Mouse (Mus musculus) lung, embryonic 16.5 days (tissue): ENCODE measurements around the gene Slc2a9. TPM values are rescaled to one million over a fixed set of nuclear protein-coding genes. Genes with fewer than 3 reads are reported as not detected.
"Not testable (repeated sequence)": the region's sequence is repeated elsewhere in the genome, so short reads cannot be mapped to it uniquely, and the experiment has no call there.

Source experiments
- ATAC-seq: fragments of 200-750 bp; cut with Nextera tagmentation; 2 replicates; pipeline ENCODE4 v1.8.0; 2017; ENCODE audit warnings: low read depth, mild to moderate bottlenecking, moderate library complexity
- H3K27ac ChIP-seq: fragments of 300-500 bp; sonication (generic); 2 replicates; pipeline ENCODE4 v1.5.1; 2014; ENCODE audit warnings: mild to moderate bottlenecking, control low read depth, low read length
- H3K27me3 ChIP-seq: fragments of 300-500 bp; sonication (generic); 2 replicates; pipeline ENCODE4 v1.6.1; 2014; ENCODE audit warnings: low read depth, low read length, mixed read lengths; ENCODE audit not compliant: control insufficient read depth, insufficient read depth
- H3K36me3 ChIP-seq: fragments of 300-500 bp; sonication (generic); 2 replicates; pipeline ENCODE4 v1.6.1; 2014; ENCODE audit warnings: low read length; ENCODE audit not compliant: control insufficient read depth, insufficient read depth
- H3K4me1 ChIP-seq: fragments of 300-500 bp; sonication (generic); replicated peaks from 2 replicates; pipeline ENCODE4 v1.6.1; 2014; ENCODE audit warnings: low read length, mixed read lengths; ENCODE audit not compliant: control insufficient read depth, insufficient read depth
- H3K4me2 ChIP-seq: fragments of 300-500 bp; sonication (generic); 2 replicates; pipeline ENCODE4 v1.6.1; 2014; ENCODE audit warnings: low read depth, low read length, control low read depth
- H3K4me3 ChIP-seq: fragments of 300-500 bp; sonication (generic); 2 replicates; pipeline ENCODE4 v1.5.1; 2014; ENCODE audit warnings: mild to moderate bottlenecking, low read length, control low read depth
- H3K9ac ChIP-seq: fragments of 300-500 bp; sonication (generic); 2 replicates; pipeline ENCODE4 v1.6.1; 2014; ENCODE audit warnings: low read length, control low read depth
- H3K9me3 ChIP-seq: fragments of 300-500 bp; sonication (generic); 2 replicates; pipeline ENCODE4 v1.6.1; 2016; ENCODE audit warnings: low read length; ENCODE audit not compliant: control insufficient read depth
- WGBS: fragments of 180-500 bp; shearing (Covaris S2); extraction: QIAGEN DNeasy Blood & Tissue Kit; methylation state at CpG from one replicate; pipeline ENCODE4 v1.1.7; 2014; 5-methylcytosine and 5-hydroxymethylcytosine counted together
- polyA plus RNA-seq: library from polyadenylated mRNA; unstranded; fragments of >200 nt; fragmentation: Nextera tagmentation; extraction: Ambion mirVana; gene quantifications from 2 replicates; pipeline ENCODE4 v1.2.1, GENCODE M21; 2015

Gene Slc2a9
- polyA plus RNA-seq, 1 experiment from 2014 or later, result 1.2 TPM

DNA sequence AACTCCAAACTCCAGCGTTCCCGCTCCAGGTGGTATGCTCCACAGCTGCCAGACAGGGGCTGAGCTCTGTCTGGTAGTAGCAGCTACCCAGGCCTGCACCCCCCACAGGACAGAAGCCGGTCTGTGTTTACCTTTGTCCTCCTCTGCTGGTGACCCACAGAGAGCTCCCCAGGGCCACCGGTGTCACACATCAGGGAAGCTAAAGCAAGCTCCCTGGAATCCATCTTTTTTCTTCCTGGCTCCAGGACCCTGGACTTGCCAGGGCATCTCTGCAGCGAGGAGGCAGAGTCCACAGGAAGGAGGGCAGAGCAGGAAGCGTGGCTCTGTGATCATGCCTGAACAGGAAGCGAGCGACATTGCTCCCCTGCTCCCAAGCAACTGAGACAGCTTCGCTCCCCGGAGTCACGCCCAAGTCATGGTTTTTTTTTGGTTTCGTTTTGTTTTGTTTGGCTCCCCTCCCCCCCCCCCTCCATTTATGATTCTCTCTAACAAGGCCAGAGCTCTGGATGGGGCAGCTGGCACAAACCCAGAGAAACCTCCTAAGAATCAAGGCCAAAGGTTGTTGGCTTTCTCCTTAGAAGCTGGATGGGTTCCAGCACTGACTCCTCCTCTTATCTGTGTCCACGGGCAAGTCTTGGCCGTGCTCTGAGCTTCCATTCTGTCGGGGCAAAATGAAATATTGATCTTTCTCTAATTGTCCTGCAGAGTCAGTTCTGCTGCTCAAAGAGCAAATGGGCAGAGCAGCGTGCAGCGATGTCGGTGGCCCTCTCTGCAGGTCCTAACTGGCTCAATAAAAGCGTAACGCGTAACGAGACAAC is 22.8 kb downstream of the Slc2a9 start:
- peak; percentile 88 for ATAC-seq
- H3K9me3 ChIP-seq, result no peaks in the 10 kb centered on the region
- H3K4me2 ChIP-seq, result peak overlapping the region; percentile 68
- H3K27ac ChIP-seq, result peak overlapping the region; percentile 80
- WGBS, result 14% methylated on average over 22 of the region's 22 CpGs
- peaks cover 11% of the 10 kb centered on the region for H3K4me1 ChIP-seq
- H3K9ac ChIP-seq, result peak overlapping the region; percentile 61
- no peaks in the 10 kb centered on the region for H3K36me3 ChIP-seq
- peak overlapping the region; percentile 53 for H3K4me3 ChIP-seq
- H3K27me3 ChIP-seq, result no peaks in the 10 kb centered on the region

DNA sequence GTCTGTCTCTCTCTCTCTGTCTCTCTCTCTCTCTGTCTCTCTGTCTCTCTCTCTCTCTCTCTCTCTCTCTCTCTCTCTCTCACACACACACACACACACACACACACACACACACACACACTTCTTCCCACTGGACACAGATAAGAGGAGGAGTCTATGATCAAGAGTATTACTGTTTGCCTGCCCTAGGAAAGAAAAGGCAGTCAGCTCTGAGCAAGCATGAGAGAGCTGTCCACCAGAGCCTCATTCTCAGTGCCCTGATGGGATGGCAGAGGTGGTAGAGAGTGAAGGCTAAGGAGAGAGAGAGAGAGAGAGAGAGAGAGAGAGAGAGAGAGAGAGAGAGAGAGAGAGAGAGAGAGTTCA is 23.4 kb downstream of the Slc2a9 start:
- ATAC-seq, result peak; percentile 24
- Histone ChIP-seq H3K27ac (peak overlapping the region; percentile 80), H3K4me1 (peaks cover 11% of the 10 kb centered on the region), H3K4me3 (peak overlapping the region; percentile 53), H3K4me2 (peak overlapping the region; percentile 68), H3K9ac (peak overlapping the region; percentile 61)
- H3K9me3 ChIP-seq, H3K27me3 ChIP-seq, H3K36me3 ChIP-seq: not testable (repeated sequence)

DNA sequence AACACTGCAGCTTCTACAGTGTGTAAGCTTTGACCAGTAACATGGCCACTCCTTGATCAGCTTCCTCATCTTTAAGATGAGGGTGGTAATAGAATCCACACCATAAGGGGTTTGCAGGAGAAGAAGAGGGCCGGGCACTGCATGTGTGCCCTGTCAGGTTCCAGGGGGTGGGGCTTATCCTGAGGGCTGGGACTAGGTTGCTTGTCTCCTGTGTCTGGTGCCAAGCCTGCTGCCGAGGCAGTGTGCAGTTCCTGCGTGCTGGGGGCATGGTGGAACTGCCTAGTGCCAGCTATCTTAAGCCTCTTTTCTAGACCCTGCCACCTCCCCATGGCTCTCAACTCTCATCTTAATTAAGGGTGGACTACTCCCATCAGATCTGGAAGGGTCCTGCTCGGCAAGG is 23.9 kb downstream of the Slc2a9 start:
- Histone ChIP-seq H3K4me3 (no peak overlapping the region), H3K36me3 (no peaks in the 10 kb centered on the region), H3K9me3 (no peaks in the 10 kb centered on the region), H3K27ac (no peak overlapping the region), H3K4me2 (peak overlapping the region; percentile 68), H3K27me3 (no peaks in the 10 kb centered on the region), H3K4me1 (peaks cover 11% of the 10 kb centered on the region), H3K9ac (no peak overlapping the region; the same call in 1 of the 2 replicates)
- peak; percentile 29 for ATAC-seq
- WGBS, result 14% methylated on average over 4 of the region's 4 CpGs

DNA sequence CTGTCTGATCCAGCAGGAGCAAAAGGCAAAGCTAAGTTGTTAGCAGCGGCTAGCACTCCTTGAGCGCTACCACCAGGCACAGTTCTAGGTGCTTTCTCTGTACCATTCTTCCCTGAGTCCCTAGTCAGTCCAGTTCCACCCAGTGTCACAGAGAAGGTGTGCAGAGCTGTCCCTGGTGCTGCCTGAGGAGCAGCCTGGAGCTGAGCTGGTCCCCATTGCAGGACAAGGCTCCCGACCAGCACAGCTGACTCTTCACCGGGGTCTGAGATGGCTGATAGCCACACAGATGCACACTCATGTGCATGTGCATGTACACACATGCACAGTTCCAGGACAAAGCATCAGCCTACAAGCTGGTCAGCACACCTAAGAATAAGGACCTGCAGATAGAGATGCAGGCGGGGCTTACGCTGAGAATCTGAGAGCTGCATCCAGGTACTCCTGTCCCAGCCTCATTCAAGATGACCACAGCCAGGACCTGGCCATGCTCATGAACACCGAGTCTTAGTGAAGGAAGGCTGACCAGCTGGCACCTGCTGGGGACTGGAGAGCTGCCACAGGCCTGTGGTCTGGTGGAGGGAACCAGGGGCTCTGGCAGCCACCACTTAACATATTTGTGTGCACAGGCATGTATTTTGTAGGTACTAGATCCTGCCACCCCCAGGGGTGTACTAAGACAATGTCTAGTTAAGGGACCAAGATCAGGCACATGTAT is 25.1 kb downstream of the Slc2a9 start:
- ATAC-seq, result no peak
- H3K4me1 ChIP-seq, result peaks cover 11% of the 10 kb centered on the region
- no peaks in the 10 kb centered on the region for H3K36me3 ChIP-seq
- H3K4me3 ChIP-seq, result no peak overlapping the region
- 71% methylated on average over 7 of the region's 7 CpGs for WGBS
- H3K27me3 ChIP-seq, result no peaks in the 10 kb centered on the region
- H3K4me2 ChIP-seq, result no peak overlapping the region
- H3K9me3 ChIP-seq, result no peaks in the 10 kb centered on the region
- no peak overlapping the region for H3K27ac ChIP-seq
- H3K9ac ChIP-seq, result no peak overlapping the region

DNA sequence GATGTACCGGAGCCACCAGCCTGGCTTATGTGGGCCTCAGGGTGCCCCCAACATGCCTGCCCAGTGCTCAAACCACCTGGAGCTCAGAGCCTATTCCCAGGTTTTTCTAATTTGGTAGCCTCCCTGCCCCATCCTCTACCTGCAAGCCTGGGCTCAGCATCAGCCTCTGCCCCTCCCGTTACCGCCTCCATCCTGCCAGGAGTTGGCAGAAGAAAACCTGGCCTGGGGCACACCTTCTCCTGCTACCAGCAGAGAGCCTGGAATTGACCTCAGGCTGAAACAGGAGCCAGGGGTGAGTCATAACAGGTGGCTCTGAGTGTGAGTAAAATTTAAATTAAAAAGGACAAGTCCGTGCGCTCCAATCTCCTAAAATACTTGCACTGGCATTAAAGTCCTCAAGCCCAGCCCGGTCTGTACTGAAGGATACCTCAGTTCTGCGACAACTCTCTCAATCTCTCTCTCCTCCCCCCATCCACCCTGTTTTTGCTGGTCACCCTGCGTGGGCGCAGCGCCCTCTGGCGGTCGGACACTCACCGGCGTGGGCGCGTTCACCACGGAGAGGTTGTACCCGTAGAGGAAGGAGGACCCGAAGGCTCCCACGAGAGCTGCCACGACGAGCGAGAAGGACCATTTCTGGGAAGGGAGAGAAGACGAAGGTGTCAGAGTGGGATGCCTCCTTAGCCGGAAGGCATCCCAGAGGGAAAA is 25.9 kb downstream of the Slc2a9 start:
- no peaks in the 10 kb centered on the region for H3K27me3 ChIP-seq
- no peaks in the 10 kb centered on the region for H3K9me3 ChIP-seq
- 85% methylated on average over 25 of the region's 25 CpGs for WGBS
- no peak overlapping the region for H3K27ac ChIP-seq
- H3K9ac ChIP-seq, result no peak overlapping the region
- ATAC-seq, result no peak
- H3K4me1 ChIP-seq, result peaks cover 11% of the 10 kb centered on the region
- H3K36me3 ChIP-seq, result no peaks in the 10 kb centered on the region
- no peak overlapping the region for H3K4me3 ChIP-seq
- H3K4me2 ChIP-seq, result no peak overlapping the region

DNA sequence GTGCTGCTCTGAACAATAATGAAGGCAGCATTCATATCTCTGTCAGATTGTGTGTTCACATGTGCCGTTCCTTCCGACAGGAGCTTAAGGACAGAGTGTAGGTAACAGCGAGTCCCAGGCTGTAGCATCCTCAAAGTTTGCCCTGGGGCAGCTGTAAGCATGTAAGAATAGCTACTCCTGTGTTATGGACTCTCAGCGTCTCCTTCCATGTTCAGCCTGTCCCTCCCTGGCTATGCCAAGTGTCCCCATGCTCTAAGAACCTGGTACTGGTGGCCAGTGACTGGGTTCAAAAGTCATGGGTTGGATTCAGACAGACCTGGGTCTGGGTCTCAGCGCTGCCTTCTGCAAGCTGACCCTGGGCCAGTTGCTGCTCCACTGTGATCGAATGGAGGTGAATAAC is 32.1 kb downstream of the Slc2a9 start:
- ATAC-seq, result no peak
- Histone ChIP-seq H3K9ac (no peak overlapping the region), H3K27ac (no peak overlapping the region), H3K4me3 (no peak overlapping the region), H3K9me3 (no peaks in the 10 kb centered on the region), H3K4me2 (no peak overlapping the region), H3K36me3 (no peaks in the 10 kb centered on the region), H3K4me1 (no peaks in the 10 kb centered on the region), H3K27me3 (no peaks in the 10 kb centered on the region)
- WGBS, result 80% methylated on average over 6 of the region's 6 CpGs

DNA sequence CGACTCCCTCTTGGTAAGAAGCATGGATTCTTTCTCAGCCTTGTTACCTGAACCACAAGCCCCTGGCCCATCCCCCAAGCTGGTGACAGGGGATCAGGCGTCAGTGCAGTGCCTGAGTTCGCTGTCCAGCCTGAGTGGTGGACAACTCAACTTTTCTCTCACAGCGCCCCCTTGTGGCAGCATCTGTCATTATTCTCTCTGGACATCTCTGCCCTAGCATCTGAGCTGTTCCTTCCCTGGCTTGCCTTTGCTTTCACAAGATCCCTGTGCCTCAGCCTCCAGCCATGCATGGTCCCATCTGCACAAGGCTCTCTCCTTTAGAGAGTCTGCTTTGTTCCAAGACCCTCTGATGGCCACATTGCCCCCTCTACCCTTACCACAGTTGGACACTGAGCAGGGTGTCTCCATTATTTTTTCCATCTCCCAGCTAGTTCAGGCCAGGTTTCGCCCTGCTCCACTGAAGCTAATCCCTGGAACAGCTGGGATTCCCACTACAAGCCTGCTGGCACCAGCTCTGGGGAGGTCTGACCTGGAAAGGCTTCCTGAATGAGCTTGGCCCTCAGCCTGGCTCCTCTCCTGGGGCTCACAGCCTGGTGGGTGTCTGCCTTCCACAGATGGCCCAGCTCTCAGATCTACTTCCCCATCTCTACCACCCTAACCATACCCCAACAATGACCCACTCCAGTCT is 32.9 kb downstream of the Slc2a9 start:
- Histone ChIP-seq H3K4me2 (no peak overlapping the region), H3K4me1 (no peaks in the 10 kb centered on the region), H3K27me3 (no peaks in the 10 kb centered on the region), H3K9me3 (no peaks in the 10 kb centered on the region), H3K36me3 (no peaks in the 10 kb centered on the region), H3K9ac (no peak overlapping the region), H3K4me3 (no peak overlapping the region), H3K27ac (no peak overlapping the region)
- peak; percentile 57; the same call in 1 of the 2 replicates for ATAC-seq
- 19% methylated on average over 5 of the region's 5 CpGs for WGBS

DNA sequence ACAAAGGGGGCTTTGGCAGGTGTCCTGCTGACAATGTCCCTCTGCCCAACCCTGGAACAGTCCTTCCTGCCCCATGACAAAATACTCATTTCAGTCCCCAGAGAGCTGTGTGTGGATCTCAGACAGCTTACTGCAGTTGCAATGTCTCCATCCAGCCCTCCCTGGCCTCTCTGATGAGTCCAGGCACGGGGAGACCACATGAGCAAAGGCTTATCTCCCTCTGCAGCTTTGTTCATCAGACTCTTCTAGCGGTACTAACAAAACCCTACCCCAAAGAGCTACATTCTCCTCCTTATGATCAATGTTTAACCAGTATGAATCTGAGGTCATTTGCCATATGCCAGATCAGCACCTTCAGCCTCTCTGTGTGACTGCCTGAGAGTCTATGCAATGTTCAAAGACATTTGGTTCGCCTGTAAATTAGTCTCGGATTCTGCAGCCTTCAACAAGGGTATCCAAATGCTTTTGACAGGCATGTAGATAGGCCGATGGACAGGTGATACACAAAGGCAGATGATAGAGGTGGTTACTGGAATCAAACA is 36.3 kb downstream of the Slc2a9 start:
- Histone ChIP-seq H3K4me3 (no peak overlapping the region), H3K4me2 (no peak overlapping the region), H3K36me3 (no peaks in the 10 kb centered on the region), H3K27me3 (no peaks in the 10 kb centered on the region), H3K4me1 (no peaks in the 10 kb centered on the region), H3K9me3 (no peaks in the 10 kb centered on the region), H3K27ac (no peak overlapping the region), H3K9ac (no peak overlapping the region)
- ATAC-seq, result no peak
- 65% methylated on average over 5 of the region's 5 CpGs for WGBS
